Mouse (Mus musculus) hindbrain, embryonic 15.5 days (tissue): ENCODE data around the gene Rbfox1. TPM values are rescaled to one million over a fixed set of nuclear protein-coding genes. Genes with fewer than 3 reads are reported as not detected.

ENCODE experiments used
- ATAC-seq: fragments of 200-750 bp; cut with Nextera tagmentation; 2 replicates; pipeline ENCODE4 v1.8.0; 2017; ENCODE audit warnings: low read depth, moderate number of reproducible peaks, moderate TSS enrichment; ENCODE audit not compliant: low FRiP score
- H3K27ac ChIP-seq: fragments of 300-500 bp; sonication (generic); replicated peaks from 2 replicates; pipeline ENCODE4 v1.5.1; 2015; ENCODE audit warnings: mild to moderate bottlenecking, inconsistent platforms
- H3K27me3 ChIP-seq: fragments of 300-500 bp; sonication (generic); 2 replicates; pipeline ENCODE4 v1.6.1; 2015; ENCODE audit warnings: control low read depth, inconsistent platforms
- H3K36me3 ChIP-seq: fragments of 300-500 bp; sonication (generic); 2 replicates; pipeline ENCODE4 v1.6.1; 2015; ENCODE audit warnings: control low read depth, inconsistent platforms
- H3K4me1 ChIP-seq: fragments of 300-500 bp; sonication (generic); replicated peaks from 2 replicates; pipeline ENCODE4 v1.6.1; 2015; ENCODE audit warnings: control low read depth, inconsistent platforms
- H3K4me2 ChIP-seq: fragments of 300-500 bp; sonication (generic); 2 replicates; pipeline ENCODE4 v1.6.1; 2015; ENCODE audit warnings: moderate library complexity, mild to moderate bottlenecking, inconsistent platforms
- H3K4me3 ChIP-seq: fragments of 300-500 bp; sonication (generic); 2 replicates; pipeline ENCODE4 v1.5.1; 2015; ENCODE audit warnings: mild to moderate bottlenecking, inconsistent platforms
- H3K9ac ChIP-seq: fragments of 300-500 bp; sonication (generic); 2 replicates; pipeline ENCODE4 v1.6.1; 2015; ENCODE audit warnings: inconsistent platforms
- H3K9me3 ChIP-seq: fragments of 300-500 bp; sonication (generic); 2 replicates; pipeline ENCODE4 v1.6.1; 2016; ENCODE audit warnings: control low read depth, inconsistent platforms
- WGBS: fragments of 180-500 bp; shearing (Covaris S2); methylation state at CpG from one replicate; pipeline ENCODE4 v1.1.7; 2015; 5-methylcytosine and 5-hydroxymethylcytosine counted together
- polyA plus RNA-seq: library from polyadenylated mRNA; unstranded; fragments of >200 nt; fragmentation: Nextera tagmentation; extraction: Ambion mirVana; gene quantifications from 2 replicates; pipeline ENCODE4 v1.2.1, GENCODE M21; 2015

The Rbfox1 gene
- polyA plus RNA-seq, 1 experiment from 2014 or later = 254 TPM

DNA sequence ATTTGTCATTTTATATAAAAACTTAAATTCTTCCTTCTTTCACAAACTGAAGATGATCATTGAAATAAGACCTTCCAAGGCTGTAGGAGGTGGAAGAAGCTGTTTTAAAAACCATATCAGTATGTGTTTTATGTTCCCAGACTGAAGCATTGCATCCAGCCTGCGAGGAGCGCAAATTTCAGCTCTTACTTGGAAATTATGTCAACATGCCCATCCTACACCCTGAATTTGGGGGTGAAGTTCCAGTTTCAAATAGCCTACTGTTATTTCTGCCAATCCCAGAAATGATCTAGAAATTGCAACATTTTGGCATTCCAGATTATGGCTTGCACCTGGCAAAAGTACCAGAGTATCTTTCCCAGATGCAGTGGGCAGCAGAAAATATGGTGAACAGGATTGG, 1290.8 kb downstream of the Rbfox1 start:
- 100% methylated on average over 2 of the region's 2 CpGs for WGBS
- H3K4me1 ChIP-seq = peaks cover 7% of the 10 kb centered on the region
- H3K4me2 ChIP-seq = no peak overlapping the region
- no peaks in the 10 kb centered on the region for H3K27me3 ChIP-seq
- no peaks in the 10 kb centered on the region for H3K36me3 ChIP-seq
- H3K4me3 ChIP-seq = no peak overlapping the region
- ATAC-seq = no peak
- H3K27ac ChIP-seq = no peak overlapping the region
- no peaks in the 10 kb centered on the region for H3K9me3 ChIP-seq
- no peak overlapping the region for H3K9ac ChIP-seq

DNA sequence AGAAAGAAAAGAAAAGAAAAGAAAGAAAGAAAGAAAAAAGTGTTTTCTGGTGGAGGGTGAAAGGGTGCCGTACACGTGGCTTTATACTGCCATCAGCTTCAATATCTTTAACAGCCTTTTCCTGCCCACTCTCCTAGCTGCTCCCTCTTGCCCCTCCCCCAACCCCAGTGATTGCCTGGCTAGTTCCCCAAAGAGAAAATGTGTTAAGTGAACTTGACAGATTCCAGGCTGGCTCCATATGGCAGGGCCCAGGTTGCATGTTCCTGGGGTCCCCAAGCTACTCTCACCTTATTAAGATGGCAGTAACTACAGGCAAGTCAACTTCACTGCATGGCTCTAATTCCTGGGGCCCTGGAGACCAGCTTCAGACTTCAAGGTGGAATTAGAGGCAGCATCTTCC, 1302.6 kb downstream of the Rbfox1 start:
- no peak overlapping the region for H3K4me3 ChIP-seq
- H3K4me1 ChIP-seq = peaks cover 12% of the 10 kb centered on the region; the same call in 1 of the 2 replicates
- WGBS = 53% methylated on average over 2 of the region's 2 CpGs
- ATAC-seq = no peak
- no peak overlapping the region for H3K9ac ChIP-seq
- no peaks in the 10 kb centered on the region for H3K27me3 ChIP-seq
- no peak overlapping the region for H3K4me2 ChIP-seq
- no peaks in the 10 kb centered on the region for H3K36me3 ChIP-seq
- H3K9me3 ChIP-seq = no peaks in the 10 kb centered on the region
- H3K27ac ChIP-seq = 0 out of 2 replicates have a peak overlapping the region, but pooled peaks have one; percentile 10

DNA sequence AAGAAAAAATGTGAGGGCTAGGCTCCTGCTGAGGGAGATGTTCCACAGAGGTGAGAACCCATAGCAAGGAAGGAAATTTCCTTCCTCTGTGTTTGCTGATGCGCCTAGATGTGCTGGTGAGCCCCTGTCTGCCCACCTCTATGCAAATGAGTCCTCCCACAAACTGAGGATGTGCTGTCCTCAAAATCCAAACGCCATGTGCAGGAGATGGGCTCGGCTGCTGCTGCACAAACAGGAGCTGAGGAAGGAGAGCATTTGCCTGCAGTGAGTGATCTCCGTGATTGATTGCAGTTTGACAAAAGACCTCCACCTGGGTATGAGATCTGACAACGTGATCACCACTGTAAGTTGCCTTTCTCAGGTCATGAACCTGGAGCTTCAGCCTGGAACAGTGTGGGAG, 1308.4 kb downstream of the Rbfox1 start:
- ATAC-seq = no peak
- WGBS = 69% methylated on average over 5 of the region's 5 CpGs
- Histone ChIP-seq H3K4me1 (0 out of 2 replicates have a peak, but pooled peaks cover 12% of the 10 kb centered on the region), H3K4me2 (no peak overlapping the region), H3K9ac (no peak overlapping the region), H3K9me3 (no peaks in the 10 kb centered on the region), H3K4me3 (no peak overlapping the region), H3K27ac (no peak overlapping the region), H3K36me3 (no peaks in the 10 kb centered on the region), H3K27me3 (no peaks in the 10 kb centered on the region)

DNA sequence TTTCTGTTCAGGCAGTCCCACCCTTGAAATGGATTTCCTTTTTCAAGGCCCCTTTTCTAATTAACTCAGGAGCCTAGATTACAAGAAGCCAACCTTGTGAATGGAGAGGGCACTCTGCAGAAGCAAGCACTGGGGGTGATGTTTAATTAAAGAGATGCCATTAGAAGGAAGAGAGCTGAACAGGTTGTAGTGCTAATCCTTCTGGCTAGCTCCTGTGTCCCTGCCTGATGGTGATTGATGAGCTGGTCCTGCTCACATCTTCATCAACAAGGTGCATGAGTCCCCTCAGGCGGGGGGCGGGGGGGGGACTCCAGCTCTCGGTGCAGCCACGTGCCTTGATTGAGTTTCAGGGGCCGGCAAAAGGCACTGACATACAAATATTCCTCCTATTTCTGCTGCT, 1312.8 kb downstream of the Rbfox1 start:
- ATAC-seq = no peak
- H3K27ac ChIP-seq = no peak overlapping the region; the same call in 1 of the 2 replicates
- no peak overlapping the region for H3K4me3 ChIP-seq
- no peak overlapping the region for H3K4me2 ChIP-seq
- no peaks in the 10 kb centered on the region for H3K9me3 ChIP-seq
- no peak overlapping the region for H3K9ac ChIP-seq
- WGBS = 60% methylated on average over 5 of the region's 5 CpGs
- no peaks in the 10 kb centered on the region for H3K36me3 ChIP-seq
- H3K27me3 ChIP-seq = no peaks in the 10 kb centered on the region
- 0 out of 2 replicates have a peak, but pooled peaks cover 12% of the 10 kb centered on the region for H3K4me1 ChIP-seq

DNA sequence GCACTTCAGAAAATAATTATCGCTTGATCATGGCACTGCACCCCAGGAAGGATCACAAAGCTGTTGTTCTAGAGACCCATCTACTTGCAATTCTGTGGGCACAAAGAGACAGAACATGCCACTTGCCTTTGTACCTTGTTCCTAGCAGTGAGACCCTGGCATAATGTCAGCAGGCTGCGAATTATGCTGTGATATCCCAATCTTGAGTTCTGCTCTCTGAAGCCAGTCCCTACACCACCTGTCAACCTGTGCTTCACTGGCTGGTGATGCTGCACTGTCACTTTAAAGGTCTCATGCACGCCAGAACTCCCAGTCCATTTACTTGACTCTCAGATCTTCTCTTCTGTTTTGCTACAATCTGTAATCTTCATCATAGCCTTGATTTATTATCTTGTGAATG, 1315.1 kb downstream of the Rbfox1 start:
- Histone ChIP-seq H3K9ac (no peak overlapping the region), H3K27ac (no peak overlapping the region), H3K9me3 (no peaks in the 10 kb centered on the region), H3K4me1 (0 out of 2 replicates have a peak, but pooled peaks cover 8% of the 10 kb centered on the region), H3K36me3 (no peaks in the 10 kb centered on the region), H3K4me2 (no peak overlapping the region), H3K27me3 (no peaks in the 10 kb centered on the region), H3K4me3 (no peak overlapping the region)
- ATAC-seq = no peak
- 90% methylated on average over 3 of the region's 3 CpGs for WGBS

DNA sequence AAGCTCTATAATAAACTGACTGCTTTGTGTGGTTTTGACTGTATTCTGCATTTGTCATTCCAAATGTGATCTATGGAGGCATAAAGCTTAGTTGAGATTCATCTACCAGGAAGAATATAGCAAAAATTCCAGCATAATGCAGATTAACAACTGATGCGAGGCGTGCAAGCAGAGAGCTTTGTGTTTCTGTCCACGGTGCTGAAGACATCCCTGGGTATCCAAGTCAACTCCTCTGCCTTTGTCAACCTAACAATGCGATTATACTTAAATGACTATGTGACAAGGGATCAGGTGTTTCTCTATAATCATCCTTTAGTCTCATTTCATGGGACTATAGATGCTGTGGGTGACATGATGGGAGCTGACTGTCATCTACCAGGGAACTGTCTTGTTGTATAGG, 1316.7 kb downstream of the Rbfox1 start:
- Histone ChIP-seq H3K36me3 (no peaks in the 10 kb centered on the region), H3K27ac (no peak overlapping the region), H3K4me2 (no peak overlapping the region), H3K9me3 (no peaks in the 10 kb centered on the region), H3K4me3 (no peak overlapping the region), H3K27me3 (no peaks in the 10 kb centered on the region), H3K9ac (no peak overlapping the region), H3K4me1 (0 out of 2 replicates have a peak, but pooled peaks cover 8% of the 10 kb centered on the region)
- 55% methylated on average over 4 of the region's 4 CpGs for WGBS
- no peak for ATAC-seq

DNA sequence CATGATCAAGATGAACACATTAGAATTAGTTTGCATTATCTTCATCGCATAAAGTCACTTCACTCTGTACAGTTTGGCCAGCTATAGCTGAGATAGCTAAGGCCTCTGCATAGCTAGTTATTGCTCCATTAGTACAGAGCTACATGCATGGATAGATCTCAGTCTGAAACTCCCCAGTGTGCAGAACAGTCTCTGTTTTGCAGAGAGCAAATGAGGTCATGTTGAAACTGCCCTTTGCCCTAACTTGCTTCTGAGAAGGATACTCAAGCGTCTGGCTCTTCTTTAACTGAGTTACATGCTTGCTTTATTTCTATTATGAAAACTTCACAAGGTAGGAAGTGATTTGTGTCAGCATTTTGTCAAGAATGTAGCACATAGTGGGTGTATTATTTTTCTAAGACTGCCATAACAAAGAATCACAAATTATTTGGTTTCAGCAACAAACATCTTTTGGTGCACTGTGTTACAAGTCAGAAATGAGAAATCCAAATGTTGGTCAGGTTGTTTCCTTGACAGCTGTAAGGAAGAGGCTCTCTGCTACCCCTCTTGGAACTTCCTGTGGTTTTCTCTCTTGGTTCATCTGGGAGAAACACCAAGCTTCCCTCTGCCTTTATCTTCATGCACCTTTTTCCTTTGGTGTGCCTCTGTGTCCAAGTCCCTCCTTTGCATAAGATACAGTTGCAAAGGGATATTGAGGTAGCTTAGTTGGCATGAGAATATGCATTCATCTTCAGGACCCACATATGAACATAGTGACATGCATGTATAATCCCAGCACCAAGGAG, 1321.2 kb downstream of the Rbfox1 start:
- no peak for ATAC-seq
- 72% methylated on average over 2 of the region's 2 CpGs for WGBS
- no peak overlapping the region for H3K4me2 ChIP-seq
- H3K36me3 ChIP-seq = no peaks in the 10 kb centered on the region
- H3K27ac ChIP-seq = no peak overlapping the region
- no peak overlapping the region for H3K4me3 ChIP-seq
- H3K9me3 ChIP-seq = no peaks in the 10 kb centered on the region
- no peak overlapping the region for H3K9ac ChIP-seq
- H3K27me3 ChIP-seq = no peaks in the 10 kb centered on the region
- H3K4me1 ChIP-seq = no peaks in the 10 kb centered on the region

DNA sequence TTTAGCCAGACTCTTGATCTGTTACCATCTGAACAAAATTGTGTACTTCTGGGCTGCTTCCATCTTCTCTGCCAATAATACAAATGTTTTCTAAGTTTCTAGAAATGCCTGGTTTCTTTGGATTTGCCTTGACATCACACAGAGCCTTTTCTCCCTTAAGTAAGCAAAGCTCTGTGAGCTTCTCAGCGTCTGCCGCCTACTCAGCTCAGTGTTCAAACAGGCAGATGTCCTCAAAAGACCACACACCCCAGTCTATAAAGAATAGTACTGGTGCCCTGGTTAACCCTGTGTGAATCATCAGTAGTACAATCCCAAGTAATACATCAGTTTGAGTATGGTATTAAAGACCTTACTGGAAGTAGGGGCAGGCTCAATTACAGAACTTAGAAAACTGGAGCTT, 1322.4 kb downstream of the Rbfox1 start:
- H3K36me3 ChIP-seq = no peaks in the 10 kb centered on the region
- H3K4me3 ChIP-seq = no peak overlapping the region
- no peaks in the 10 kb centered on the region for H3K27me3 ChIP-seq
- H3K9ac ChIP-seq = no peak overlapping the region
- H3K27ac ChIP-seq = no peak overlapping the region
- 68% methylated on average over 2 of the region's 2 CpGs for WGBS
- no peak overlapping the region for H3K4me2 ChIP-seq
- H3K9me3 ChIP-seq = no peaks in the 10 kb centered on the region
- ATAC-seq = no peak
- H3K4me1 ChIP-seq = no peaks in the 10 kb centered on the region

DNA sequence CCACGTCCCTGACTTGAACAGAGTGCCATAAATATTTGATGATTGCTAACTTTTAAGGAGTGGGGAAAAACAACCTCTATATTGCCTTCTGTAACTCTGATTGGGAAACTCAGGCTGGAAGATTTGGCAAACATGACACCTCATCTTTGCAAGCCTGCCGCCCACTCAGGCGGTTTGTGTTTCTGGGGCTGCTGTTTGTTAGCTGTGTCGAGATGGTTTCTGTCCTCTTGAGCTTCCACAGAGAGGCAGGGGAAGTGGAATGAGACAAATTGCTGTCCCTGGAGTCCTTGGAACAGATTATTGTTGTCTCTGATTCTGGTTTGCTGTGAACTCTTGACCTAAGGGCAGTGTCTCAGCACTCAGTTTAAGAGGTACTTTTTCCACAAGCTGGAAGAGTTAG, 1327.6 kb downstream of the Rbfox1 start:
- Histone ChIP-seq H3K9me3 (no peaks in the 10 kb centered on the region), H3K4me3 (no peak overlapping the region), H3K9ac (no peak overlapping the region), H3K36me3 (no peaks in the 10 kb centered on the region), H3K27ac (no peak overlapping the region), H3K4me2 (no peak overlapping the region), H3K4me1 (peaks cover 21% of the 10 kb centered on the region), H3K27me3 (no peaks in the 10 kb centered on the region)
- no peak for ATAC-seq
- WGBS = 85% methylated on average over 4 of the region's 4 CpGs

DNA sequence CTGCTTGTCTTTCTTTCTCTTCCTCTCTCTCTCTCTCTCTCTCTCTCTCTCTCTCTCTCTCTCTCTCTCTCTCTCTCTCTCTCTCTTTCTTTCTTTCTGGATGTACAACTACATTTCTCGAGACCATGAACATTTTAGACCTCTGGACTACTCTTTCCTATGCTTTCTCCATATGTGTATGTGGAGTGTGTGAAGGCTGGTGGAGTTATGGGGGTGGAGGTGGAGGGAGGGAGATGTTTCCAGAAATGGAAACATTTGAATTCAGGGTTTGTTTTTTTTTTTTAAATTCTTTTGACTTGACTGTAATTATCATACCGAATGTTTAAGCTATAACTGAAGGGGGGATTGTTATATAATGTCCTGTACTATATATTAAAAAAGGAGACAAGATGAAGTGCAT, 1338.1 kb downstream of the Rbfox1 start:
- no peak for ATAC-seq
- H3K36me3 ChIP-seq = 0 out of 2 replicates have a peak, but pooled peaks cover 3% of the 10 kb centered on the region
- H3K4me1 ChIP-seq = peaks cover 7% of the 10 kb centered on the region
- no peaks in the 10 kb centered on the region for H3K9me3 ChIP-seq
- H3K9ac ChIP-seq = no peak overlapping the region
- H3K27ac ChIP-seq = no peak overlapping the region
- H3K4me3 ChIP-seq = no peak overlapping the region
- WGBS = 88% methylated on average over 2 of the region's 2 CpGs
- H3K4me2 ChIP-seq = no peak overlapping the region
- H3K27me3 ChIP-seq = no peaks in the 10 kb centered on the region

DNA sequence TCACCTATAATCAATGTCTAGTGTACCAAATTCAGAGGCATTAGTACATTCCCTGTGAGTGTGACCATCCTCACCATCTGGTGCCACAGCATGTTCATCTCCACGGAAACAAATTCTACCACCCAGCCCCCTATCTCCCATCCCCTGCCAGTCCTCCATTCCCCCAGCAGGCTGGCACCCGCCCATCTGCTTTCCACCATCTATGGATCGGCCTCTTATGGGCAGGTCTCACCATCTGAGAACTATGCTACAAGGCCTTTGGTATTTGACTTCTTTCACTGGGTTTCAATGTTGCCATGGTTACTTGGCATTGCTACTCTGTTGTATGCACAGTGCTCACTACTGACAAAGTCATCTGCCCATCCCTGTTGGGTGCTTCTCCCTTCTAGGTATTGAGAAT, 1340.8 kb downstream of the Rbfox1 start:
- Histone ChIP-seq H3K4me3 (no peak overlapping the region), H3K27me3 (no peaks in the 10 kb centered on the region), H3K4me1 (0 out of 2 replicates have a peak, but pooled peaks cover 3% of the 10 kb centered on the region), H3K4me2 (no peak overlapping the region), H3K36me3 (0 out of 2 replicates have a peak, but pooled peaks cover 3% of the 10 kb centered on the region), H3K27ac (no peak overlapping the region), H3K9me3 (no peaks in the 10 kb centered on the region), H3K9ac (no peak overlapping the region)
- ATAC-seq = peak; percentile 60
- WGBS = 54% methylated on average over 3 of the region's 3 CpGs

DNA sequence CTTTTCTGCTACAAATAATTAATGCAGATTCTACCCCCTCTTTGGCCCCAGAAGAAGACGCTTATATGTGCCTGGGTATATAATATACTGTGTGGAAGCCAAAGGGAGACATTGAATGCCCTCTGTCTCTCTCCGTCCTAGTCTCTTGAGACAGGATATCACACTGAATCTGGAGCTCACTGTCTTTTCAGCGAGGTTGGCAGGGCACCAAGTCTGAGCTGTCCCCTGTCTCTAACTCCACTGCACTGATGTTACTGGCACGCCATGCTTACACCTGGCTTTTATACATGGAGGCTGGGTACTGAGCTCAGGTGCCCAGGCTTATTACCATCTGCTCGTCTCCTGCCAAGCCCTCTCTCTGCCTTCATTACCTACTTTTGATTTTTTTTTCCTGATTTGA, 1343.1 kb downstream of the Rbfox1 start:
- Histone ChIP-seq H3K4me1 (0 out of 2 replicates have a peak, but pooled peaks cover 3% of the 10 kb centered on the region), H3K9ac (no peak overlapping the region)

More for the DNA sequence above, 1343.1 kb downstream of the Rbfox1 start:
- no peak overlapping the region for H3K27ac ChIP-seq
- 59% methylated on average over 5 of the region's 5 CpGs for WGBS
- H3K27me3 ChIP-seq = no peaks in the 10 kb centered on the region
- no peak for ATAC-seq
- H3K9me3 ChIP-seq = no peaks in the 10 kb centered on the region
- H3K4me2 ChIP-seq = no peak overlapping the region
- 0 out of 2 replicates have a peak, but pooled peaks cover 3% of the 10 kb centered on the region for H3K36me3 ChIP-seq
- no peak overlapping the region for H3K4me3 ChIP-seq
